Mouse (Mus musculus): ENCODE data around the gene Primpol.

Primpol gene

GRCm38 (mm10) chr8:46616879-46617689 is at the start of gene Primpol, which contains the start of gene Casp3:
Gene Primpol, minus strand, starts transcription at chr8:46617212.
Gene Casp3, plus strand, starts transcription at chr8:46617291.
- DNase-seq (ENCODE audit: low read depth, low spot score): peak; percentile 98

GRCm38 (mm10) chr8:46655919-46656318 is 38.9 kb upstream of the Primpol start:
- DNase-seq (ENCODE audit: low read depth, low spot score): no peak

GRCm38 (mm10) chr8:46651872-46652271 is 34.9 kb upstream of the Primpol start:
- no peak for DNase-seq (ENCODE audit: low read depth, low spot score)

GRCm38 (mm10) chr8:46648421-46648820 is 31.4 kb upstream of the Primpol start:
- no peak for DNase-seq (ENCODE audit: low read depth, low spot score)

- no peak for DNase-seq (ENCODE audit: low read depth, low spot score)
Measured at GRCm38 (mm10) chr8:46641272-46641671, 24.3 kb upstream of the Primpol start.

GRCm38 (mm10) chr8:46639852-46640251 is 22.8 kb upstream of the Primpol start:
- DNase-seq (ENCODE audit: low read depth, low spot score): peak; percentile 24

- peak; percentile 15 for DNase-seq (ENCODE audit: low read depth, low spot score)
Measured at GRCm38 (mm10) chr8:46639010-46639571, 22.1 kb upstream of the Primpol start.

- DNase-seq (ENCODE audit: low read depth, low spot score): no peak
Measured at GRCm38 (mm10) chr8:46630932-46631331, 13.9 kb upstream of the Primpol start.

GRCm38 (mm10) chr8:46630422-46630821 is 13.4 kb upstream of the Primpol start:
- no peak for DNase-seq (ENCODE audit: low read depth, low spot score)

- no peak for DNase-seq (ENCODE audit: low read depth, low spot score)
Measured at GRCm38 (mm10) chr8:46628645-46629044, 11.6 kb upstream of the Primpol start.

GRCm38 (mm10) chr8:46627881-46628280 is 10.9 kb upstream of the Primpol start:
- DNase-seq (ENCODE audit: low read depth, low spot score): no peak

- no peak for DNase-seq (ENCODE audit: low read depth, low spot score)
Measured at GRCm38 (mm10) chr8:46626642-46627041, 9.6 kb upstream of the Primpol start.

- DNase-seq (ENCODE audit: low read depth, low spot score): no peak
Measured at GRCm38 (mm10) chr8:46625166-46625565, 8.2 kb upstream of the Primpol start.

- no peak for DNase-seq (ENCODE audit: low read depth, low spot score)
Measured at GRCm38 (mm10) chr8:46622446-46623270, 5.6 kb upstream of the Primpol start.

- DNase-seq (ENCODE audit: low read depth, low spot score): peak; percentile 68
Measured at GRCm38 (mm10) chr8:46618639-46619320, 1.8 kb upstream of the Primpol start.

- no peak for DNase-seq (ENCODE audit: low read depth, low spot score)
Measured at GRCm38 (mm10) chr8:46617690-46618620, 943 bp upstream of the Primpol start.

GRCm38 (mm10) chr8:46615936-46616335 is 1.1 kb downstream of the Primpol start:
- DNase-seq (ENCODE audit: low read depth, low spot score): no peak

GRCm38 (mm10) chr8:46613377-46613776 is 3.6 kb downstream of the Primpol start:
- no peak for DNase-seq (ENCODE audit: low read depth, low spot score)

- no peak for DNase-seq (ENCODE audit: low read depth, low spot score)
Measured at GRCm38 (mm10) chr8:46612913-46613312, 4.1 kb downstream of the Primpol start.

GRCm38 (mm10) chr8:46611557-46611956 is 5.5 kb downstream of the Primpol start:
- DNase-seq (ENCODE audit: low read depth, low spot score): peak; percentile 24

GRCm38 (mm10) chr8:46606930-46607329 is 10.1 kb downstream of the Primpol start:
- no peak for DNase-seq (ENCODE audit: low read depth, low spot score)
